Mouse (Mus musculus): ENCODE results near the gene Olfr1208.

The Olfr1208 gene

DNA sequence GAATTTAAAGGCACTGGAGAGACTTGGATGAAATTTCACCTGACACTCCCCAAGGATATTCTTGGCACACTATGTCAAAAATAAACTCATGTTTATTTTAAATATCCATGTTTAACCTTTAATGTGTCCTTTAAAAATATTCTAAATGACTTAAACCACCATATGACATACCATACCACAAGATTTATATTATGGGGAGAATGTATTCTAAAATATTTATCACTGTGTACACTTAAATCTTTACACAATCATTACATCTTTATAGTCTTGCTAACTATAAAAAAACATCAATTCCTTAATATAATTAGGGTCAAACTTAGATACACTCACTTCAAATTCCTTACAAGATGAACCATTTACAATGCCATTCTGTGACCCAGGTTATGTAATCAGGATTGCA is at the start of gene Olfr1208:
Gene Olfr1208, minus strand, starts transcription at position 101 of the 400 bp plus-strand sequence.
- no peak for DNase-seq (ENCODE audit: low spot score)

DNA sequence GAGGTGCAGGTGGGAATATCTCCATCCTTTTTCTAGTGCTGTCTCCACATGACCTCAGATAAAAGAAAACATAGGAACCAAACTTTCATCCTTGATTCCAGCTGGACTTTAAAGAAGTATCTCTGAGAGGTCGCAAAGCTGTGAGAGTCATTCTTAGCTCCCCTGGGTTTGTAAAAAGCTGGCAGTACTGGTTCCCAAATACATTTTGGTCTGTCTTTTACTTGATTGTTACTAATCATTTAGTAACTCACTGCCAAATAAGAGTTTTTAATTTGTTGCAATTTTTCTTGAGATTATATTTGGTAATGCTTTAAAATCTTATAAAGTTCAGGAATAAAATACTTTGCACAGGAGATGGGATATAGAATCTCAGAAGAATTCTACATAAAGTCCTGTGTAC is 35.9 kb upstream of the Olfr1208 start, which contains the start of gene Olfr1211:
Gene Olfr1211, minus strand, starts transcription at position 101 of the 400 bp plus-strand sequence.
- DNase-seq (ENCODE audit: low spot score) = no peak

DNA sequence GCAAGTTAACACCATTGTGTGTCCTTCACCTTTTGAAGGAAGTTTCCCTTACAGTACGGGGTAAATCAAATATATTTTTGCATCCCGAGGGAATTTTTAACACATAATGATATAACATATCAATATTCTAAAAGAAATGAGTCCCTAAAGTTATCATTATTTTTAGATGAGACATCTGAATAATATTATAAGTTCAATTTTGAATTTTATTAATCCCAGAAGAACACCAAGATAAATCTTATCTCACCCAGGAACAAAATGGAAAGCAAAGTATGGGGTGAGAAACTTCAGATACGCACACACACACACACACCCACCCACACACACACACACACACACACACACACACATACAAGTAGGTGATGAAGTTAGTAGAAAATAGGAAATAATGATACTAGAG is 12.9 kb upstream of the Olfr1208 start, which contains the start of gene Olfr1209:
Gene Olfr1209, minus strand, starts transcription at position 101 of the 400 bp plus-strand sequence.
- no peak for DNase-seq (ENCODE audit: low spot score)

DNA sequence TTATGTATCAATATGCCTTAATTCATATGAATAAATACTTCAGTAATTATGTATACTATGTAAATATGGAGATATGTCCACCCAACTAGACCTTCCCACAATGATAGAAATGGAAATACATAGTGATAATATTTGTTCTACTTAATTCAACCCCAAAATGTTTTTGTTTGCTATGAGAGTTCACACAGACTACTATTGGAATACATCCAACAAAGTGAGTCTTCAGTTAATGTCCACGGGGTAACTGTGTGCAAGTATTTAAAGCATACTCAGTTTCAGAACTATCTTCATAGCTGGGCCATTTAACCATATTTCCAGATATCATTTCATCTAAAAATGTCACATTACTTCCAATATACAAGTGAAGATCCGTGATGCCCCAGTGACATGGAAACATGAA is 39.2 kb downstream of the Olfr1208 start, which contains the start of gene Olfr1206:
Gene Olfr1206, plus strand, starts transcription at position 301 of the 400 bp plus-strand sequence.
- no peak for DNase-seq (ENCODE audit: low spot score)

DNA sequence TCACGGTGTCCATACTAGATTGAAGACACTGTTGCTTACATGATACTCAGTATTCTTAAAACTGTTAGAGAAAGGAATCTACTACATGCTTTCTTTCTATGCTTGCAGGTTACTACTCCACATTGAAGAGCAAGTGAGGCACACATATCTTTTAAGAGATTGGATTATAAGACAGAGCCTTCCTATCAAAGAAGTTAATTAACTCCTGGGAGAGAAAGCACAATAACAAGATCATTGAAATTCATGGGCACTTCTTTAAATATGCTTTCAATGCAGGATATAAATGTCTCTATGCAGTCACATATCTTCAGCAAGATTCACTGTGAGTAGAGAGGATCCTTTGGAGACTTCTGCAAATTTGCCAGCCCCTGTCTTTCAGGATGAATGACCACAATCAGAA is 53.1 kb downstream of the Olfr1208 start, which contains the start of gene Olfr1204:
Gene Olfr1204, plus strand, starts transcription at position 301 of the 400 bp plus-strand sequence.
- DNase-seq (ENCODE audit: low spot score) = no peak
